Mouse (Mus musculus) neural tube, embryonic 13.5 days (tissue): ENCODE measurements around the gene Phyh. TPM values are rescaled to one million over a fixed set of nuclear protein-coding genes. Genes with fewer than 3 reads are reported as not detected.

Experiments used
- ATAC-seq: fragments of 200-750 bp; cut with Nextera tagmentation; 2 replicates; pipeline ENCODE4 v1.8.0; 2017; ENCODE audit warnings: low read depth, mild to moderate bottlenecking, moderate TSS enrichment, moderate library complexity
- H3K27ac ChIP-seq: fragments of 300-500 bp; sonication (generic); replicated peaks from 2 replicates; pipeline ENCODE4 v1.5.1; 2015; ENCODE audit warnings: moderate library complexity, mild to moderate bottlenecking, inconsistent platforms
- H3K27me3 ChIP-seq: fragments of 300-500 bp; sonication (generic); 2 replicates; pipeline ENCODE4 v1.6.1; 2015; ENCODE audit warnings: mild to moderate bottlenecking, inconsistent platforms
- H3K36me3 ChIP-seq: fragments of 300-500 bp; sonication (generic); 2 replicates; pipeline ENCODE4 v1.6.1; 2015; ENCODE audit warnings: mild to moderate bottlenecking, inconsistent platforms
- H3K4me1 ChIP-seq: fragments of 300-500 bp; sonication (generic); replicated peaks from 2 replicates; pipeline ENCODE4 v1.6.1; 2015; ENCODE audit warnings: inconsistent platforms
- H3K4me2 ChIP-seq: fragments of 300-500 bp; sonication (generic); 2 replicates; pipeline ENCODE4 v1.6.1; 2015; ENCODE audit warnings: inconsistent platforms, mild to moderate bottlenecking, moderate library complexity
- H3K4me3 ChIP-seq: fragments of 300-500 bp; sonication (generic); 2 replicates; pipeline ENCODE4 v1.5.1; 2015; ENCODE audit warnings: mild to moderate bottlenecking, inconsistent platforms
- H3K9ac ChIP-seq: fragments of 300-500 bp; sonication (generic); 2 replicates; pipeline ENCODE4 v1.6.1; 2015; ENCODE audit warnings: moderate library complexity, mild to moderate bottlenecking, inconsistent platforms
- H3K9me3 ChIP-seq: fragments of 300-500 bp; sonication (generic); 2 replicates; pipeline ENCODE4 v1.6.1; 2016; ENCODE audit warnings: inconsistent platforms
- WGBS: fragments of 180-500 bp; shearing (Covaris S2); methylation state at CpG from one replicate; pipeline ENCODE4 v1.1.7; 2015; 5-methylcytosine and 5-hydroxymethylcytosine counted together
- polyA plus RNA-seq: library from polyadenylated mRNA; unstranded; fragments of >200 nt; fragmentation: Nextera tagmentation; extraction: Ambion mirVana; gene quantifications from 2 replicates; pipeline ENCODE4 v1.2.1, GENCODE M21; 2015

The Phyh gene
- polyA plus RNA-seq, 1 experiment from 2014 or later: 62.8 TPM

DNA sequence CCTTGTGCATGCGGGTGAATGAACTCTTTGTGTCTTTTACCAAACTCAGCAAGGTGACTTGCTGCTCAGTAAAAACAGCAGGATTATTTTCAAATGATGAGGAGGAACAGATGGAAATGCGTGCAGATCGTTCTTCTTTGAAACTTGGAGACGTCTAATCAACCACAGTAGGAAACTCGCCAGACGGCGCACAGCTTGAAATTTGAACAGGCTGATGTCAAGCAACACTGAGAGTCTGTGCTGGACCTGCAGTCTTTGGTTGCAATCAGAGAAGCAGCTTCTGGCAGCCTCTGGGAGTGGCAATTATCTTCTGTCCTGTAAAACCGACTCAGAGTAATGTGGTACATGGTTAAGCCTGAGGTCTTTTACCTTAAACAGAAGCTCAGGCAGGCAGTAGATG lies 59.3 kb downstream of the Phyh start:
- no peak overlapping the region for H3K27ac ChIP-seq
- 39% methylated on average over 8 of the region's 8 CpGs for WGBS
- no peaks in the 10 kb centered on the region for H3K36me3 ChIP-seq
- H3K4me3 ChIP-seq: no peak overlapping the region
- no peaks in the 10 kb centered on the region for H3K27me3 ChIP-seq
- ATAC-seq: no peak
- H3K9ac ChIP-seq: no peak overlapping the region
- H3K4me1 ChIP-seq: no peaks in the 10 kb centered on the region
- no peaks in the 10 kb centered on the region for H3K9me3 ChIP-seq
- H3K4me2 ChIP-seq: no peak overlapping the region

- no peaks in the 10 kb centered on the region for H3K27me3 ChIP-seq
- no peak overlapping the region for H3K4me3 ChIP-seq
- H3K9ac ChIP-seq: no peak overlapping the region
- no peaks in the 10 kb centered on the region for H3K36me3 ChIP-seq
- H3K4me1 ChIP-seq: no peaks in the 10 kb centered on the region
- no peak for ATAC-seq
- H3K4me2 ChIP-seq: no peak overlapping the region
- H3K27ac ChIP-seq: no peak overlapping the region
- H3K9me3 ChIP-seq: no peaks in the 10 kb centered on the region
- WGBS: 33% methylated on average over 5 of the region's 5 CpGs
These were observed 65.2 kb downstream of the Phyh start for GRCm38 (mm10) chr2:4983987-4984386.

GRCm38 (mm10) chr2:4985000-4985399 lies 66.2 kb downstream of the Phyh start:
- no peak for ATAC-seq
- H3K27me3 ChIP-seq: no peaks in the 10 kb centered on the region
- H3K9me3 ChIP-seq: no peaks in the 10 kb centered on the region
- H3K36me3 ChIP-seq: no peaks in the 10 kb centered on the region
- WGBS: 76% methylated on average over 6 of the region's 6 CpGs
- H3K4me2 ChIP-seq: no peak overlapping the region
- no peak overlapping the region for H3K9ac ChIP-seq
- H3K4me1 ChIP-seq: no peaks in the 10 kb centered on the region
- no peak overlapping the region for H3K27ac ChIP-seq
- H3K4me3 ChIP-seq: no peak overlapping the region

GRCm38 (mm10) chr2:4986798-4987197 lies 68.0 kb downstream of the Phyh start:
- H3K9ac ChIP-seq: no peak overlapping the region
- no peaks in the 10 kb centered on the region for H3K4me1 ChIP-seq
- H3K27me3 ChIP-seq: no peaks in the 10 kb centered on the region
- ATAC-seq: no peak
- H3K36me3 ChIP-seq: 0 out of 2 replicates have a peak, but pooled peaks cover 7% of the 10 kb centered on the region
- no peaks in the 10 kb centered on the region for H3K9me3 ChIP-seq
- no peak overlapping the region for H3K27ac ChIP-seq
- no peak overlapping the region for H3K4me3 ChIP-seq
- no peak overlapping the region for H3K4me2 ChIP-seq
- 90% methylated on average over 4 of the region's 4 CpGs for WGBS

DNA sequence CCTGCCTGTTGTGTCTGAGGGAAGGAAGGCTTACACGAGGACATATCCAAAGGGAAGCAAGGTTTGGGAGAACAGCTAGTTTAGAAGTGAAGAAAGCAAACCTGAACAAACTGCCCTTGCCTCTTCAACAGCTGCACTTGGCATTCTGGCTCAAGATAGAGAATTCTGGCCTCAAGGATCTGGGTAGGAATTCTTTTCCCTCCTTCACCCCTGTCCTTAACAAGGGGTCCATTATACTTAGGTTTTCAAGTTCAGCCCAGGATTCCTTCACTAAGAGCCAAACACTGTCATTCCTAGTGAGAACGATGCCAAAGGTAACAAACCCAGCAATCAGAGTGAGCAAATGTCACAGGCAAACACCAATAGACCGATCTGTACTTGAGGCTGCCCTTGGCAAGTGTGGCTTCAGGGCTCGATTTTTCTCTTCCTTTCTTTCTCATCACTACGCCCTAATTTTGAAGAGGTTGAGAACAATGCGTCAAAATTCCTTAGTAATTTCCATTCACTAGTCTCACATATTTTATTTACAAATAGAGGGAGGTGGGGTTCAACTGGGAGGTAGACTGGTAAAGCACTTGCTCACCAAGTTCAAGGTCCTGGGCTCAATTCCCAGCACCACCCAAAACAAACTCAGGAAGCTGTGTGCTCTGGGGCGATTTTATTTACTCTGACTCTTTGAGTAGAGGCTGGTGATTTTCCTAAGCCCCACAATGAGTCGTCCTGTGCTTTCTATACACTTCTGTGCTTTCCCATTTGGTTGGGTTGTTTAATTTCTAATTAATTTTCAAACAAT lies 68.8 kb downstream of the Phyh start:
- H3K27me3 ChIP-seq: no peaks in the 10 kb centered on the region
- H3K27ac ChIP-seq: no peak overlapping the region
- peaks cover 10% of the 10 kb centered on the region; the same call in 1 of the 2 replicates for H3K36me3 ChIP-seq
- no peaks in the 10 kb centered on the region for H3K4me1 ChIP-seq
- ATAC-seq: no peak
- no peak overlapping the region for H3K4me3 ChIP-seq
- H3K4me2 ChIP-seq: no peak overlapping the region
- H3K9ac ChIP-seq: no peak overlapping the region
- H3K9me3 ChIP-seq: no peaks in the 10 kb centered on the region
- WGBS: 87% methylated on average over 8 of the region's 8 CpGs

Other genes starting within 250 kb of the Phyh start
- gene Bend7, start 201.2 kb upstream of the Phyh start, polyA plus RNA-seq: 6.2 and 7.1 TPM in 2 replicates
- gene Sephs1, start 37.5 kb upstream of the Phyh start, polyA plus RNA-seq: 62.5 and 64.3 TPM in 2 replicates
- gene Ucma, start 57.1 kb downstream of the Phyh start, polyA plus RNA-seq: not detected in 2 replicates
- 3.9 and 4.8 TPM in 2 replicates for gene Mcm10, start 93.8 kb downstream of the Phyh start, polyA plus RNA-seq
- 7.7 and 11.4 TPM in 2 replicates for gene Optn, start 145.0 kb downstream of the Phyh start, polyA plus RNA-seq
- gene Ccdc3, start 218.8 kb downstream of the Phyh start, polyA plus RNA-seq: 7.9 and 11.7 TPM in 2 replicates